Mouse (Mus musculus) right cerebral cortex, adult 2 months (tissue): ENCODE results near the gene Rbak.
"Not testable (repeated sequence)": the region's sequence is repeated elsewhere in the genome, so short reads cannot be mapped to it uniquely, and the experiment has no call there.

ENCODE experiments used
- DNase-seq, 2 experiments: peaks; one replicate each; pipeline ENCODE4 v3.0.0; 2021 to 2022; ENCODE audit warnings: low spot score in 2 of 2

Gene Rbak

GRCm38 (mm10) chr5:143180255-143181076 is at the start of gene Rbak, which contains the start of gene Spdye4b:
Rbak (minus strand) TSS chr5:143180775.
Spdye4b (plus strand) TSS chr5:143181017.
- peak; percentile 96 for DNase-seq

DNA sequence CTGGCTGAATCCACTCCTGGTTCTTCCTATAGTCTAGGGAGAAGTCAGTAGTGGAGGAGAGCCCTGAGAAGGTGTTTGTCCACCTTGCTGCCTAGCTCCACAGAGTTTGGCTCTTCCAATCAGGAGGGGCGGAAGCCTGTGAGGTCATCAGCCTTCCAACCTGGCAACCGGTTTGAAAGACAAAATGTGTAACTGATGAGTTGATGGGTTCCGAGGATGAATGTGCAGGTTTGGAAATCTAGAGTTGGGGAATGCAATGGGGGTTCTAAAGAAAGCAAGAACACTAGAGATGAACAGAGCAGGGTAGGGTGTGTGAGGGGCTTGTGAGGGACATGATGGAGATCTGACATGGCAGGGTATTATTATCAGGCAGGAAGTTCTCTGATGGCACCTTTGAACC is 46.2 kb upstream of the Rbak start, which contains the start of gene Spdye4a:
Spdye4a (minus strand) TSS at position 101 of the 400 bp plus-strand sequence.
- no peak for DNase-seq

DNA sequence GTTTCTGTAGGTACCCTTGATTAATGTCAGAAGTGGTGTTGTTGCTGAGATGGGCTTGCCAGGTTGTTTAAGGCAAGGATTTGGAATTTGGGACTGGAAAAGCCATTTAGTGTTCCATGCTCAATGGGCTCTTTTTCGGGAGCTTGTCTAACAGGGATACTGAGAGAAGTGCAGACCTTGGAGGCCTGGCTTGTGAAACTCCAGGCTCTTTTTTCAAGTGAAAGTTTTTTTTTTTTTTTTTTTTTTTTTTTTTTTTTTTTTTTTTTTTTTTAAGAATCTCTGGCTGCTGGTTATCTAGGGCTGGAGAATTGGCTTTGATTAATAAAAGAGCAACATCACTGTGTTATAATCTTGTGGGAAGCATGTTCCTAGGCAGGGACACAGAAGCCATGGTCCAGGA is 41.7 kb upstream of the Rbak start:
- DNase-seq = no peak

DNA sequence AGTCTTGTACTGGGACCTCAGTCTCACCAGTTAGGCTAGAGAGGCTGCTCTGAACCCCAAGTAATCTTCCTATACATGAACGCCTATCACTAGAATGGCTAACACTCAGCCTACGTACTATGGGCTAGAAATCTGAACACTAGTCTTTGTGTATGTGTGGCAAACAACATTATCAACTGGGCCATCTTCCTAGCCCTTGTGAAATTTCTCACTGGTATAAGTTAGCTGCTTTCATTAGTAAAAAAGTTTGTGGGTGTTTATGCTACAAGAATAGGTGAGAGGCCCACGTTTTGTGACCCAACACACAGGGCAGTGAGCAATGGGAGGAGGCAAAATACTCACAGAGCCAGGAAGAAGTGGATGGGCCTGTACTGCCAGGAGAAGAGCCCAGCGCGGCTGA is 40.4 kb upstream of the Rbak start:
- DNase-seq = no peak

DNA sequence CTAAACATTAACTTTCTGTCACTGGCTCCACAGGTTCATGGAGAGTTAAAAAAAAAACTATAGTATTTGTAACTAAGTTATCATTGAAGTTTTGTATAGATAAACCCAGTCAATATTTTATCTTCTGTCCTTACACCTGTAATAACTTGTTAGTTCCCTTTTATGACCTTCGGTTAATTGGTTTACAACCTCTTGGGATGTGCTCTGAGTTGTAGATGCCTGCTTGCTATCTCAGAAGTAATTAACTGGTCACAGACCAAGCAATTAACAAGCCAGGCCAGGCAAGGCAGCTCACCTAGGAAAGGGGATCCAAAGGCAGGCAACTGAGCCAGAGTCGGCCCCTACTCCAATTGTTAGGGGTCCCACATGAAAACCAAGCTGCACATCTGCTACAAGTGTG is 33.3 kb upstream of the Rbak start:
- no peak for DNase-seq

GRCm38 (mm10) chr5:143205015-143205414 is 24.4 kb upstream of the Rbak start:
- no peak for DNase-seq

GRCm38 (mm10) chr5:143196506-143196905 is 15.9 kb upstream of the Rbak start:
- no peak for DNase-seq

DNA sequence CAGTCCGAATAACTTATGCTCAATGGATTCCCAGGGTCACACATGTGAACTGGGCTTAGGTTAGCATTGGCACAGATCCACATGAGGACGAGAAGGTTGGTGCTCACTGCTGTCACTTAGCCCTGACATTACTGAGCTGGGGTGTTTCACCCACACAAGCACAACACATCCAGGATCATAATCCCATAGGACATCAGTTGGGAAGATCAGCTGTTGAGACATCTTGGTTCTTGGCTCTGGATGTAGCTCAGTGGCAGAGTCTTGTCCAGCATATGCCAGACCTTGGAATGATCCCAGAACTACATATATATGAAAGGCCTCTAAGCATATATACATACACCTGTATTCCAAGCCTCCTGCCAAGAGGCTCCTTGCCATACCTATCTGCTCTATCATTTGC is 14.6 kb upstream of the Rbak start:
- no peak for DNase-seq

DNA sequence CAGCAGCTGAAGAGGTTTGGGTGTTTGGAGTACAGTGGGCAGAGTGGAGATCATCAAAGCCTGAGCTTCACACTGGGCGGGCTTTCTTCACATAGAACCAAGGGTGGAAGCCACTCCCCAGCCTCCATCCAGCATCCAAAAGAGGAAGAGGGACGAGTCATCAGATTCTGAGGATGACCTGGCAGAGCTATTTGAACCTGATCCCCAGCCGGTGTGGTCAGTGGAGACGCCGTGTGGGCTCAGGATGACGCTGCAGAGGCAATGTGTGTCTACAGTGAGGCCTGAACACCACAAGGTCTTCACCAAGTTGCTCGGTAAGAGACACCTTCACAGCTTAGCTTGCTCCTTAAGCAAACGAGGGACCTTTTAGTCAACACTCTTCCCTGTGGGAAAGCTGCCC is 14.2 kb upstream of the Rbak start:
- DNase-seq = not testable (repeated sequence)

DNA sequence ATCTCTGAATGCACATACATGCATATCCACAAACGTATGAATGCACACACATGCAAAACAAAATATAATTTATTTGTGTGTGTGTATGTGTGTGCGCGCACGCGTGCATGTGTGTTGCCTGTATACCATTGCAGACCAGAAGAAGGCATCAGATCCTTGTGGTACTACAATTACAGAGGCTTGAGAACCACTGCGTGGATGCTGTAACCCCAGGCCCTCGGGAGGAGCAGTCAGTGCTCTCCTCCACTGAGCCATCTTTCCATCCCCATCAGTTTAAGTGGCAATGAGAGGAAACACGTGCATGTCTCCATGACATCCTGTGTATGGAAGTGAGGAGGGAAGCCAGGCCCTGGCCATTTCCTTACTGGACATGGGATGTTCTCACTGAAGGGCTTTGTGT is 12.2 kb upstream of the Rbak start:
- no peak for DNase-seq

- not testable (repeated sequence) for DNase-seq
Observed at GRCm38 (mm10) chr5:143188014-143188413, 7.4 kb upstream of the Rbak start.

DNA sequence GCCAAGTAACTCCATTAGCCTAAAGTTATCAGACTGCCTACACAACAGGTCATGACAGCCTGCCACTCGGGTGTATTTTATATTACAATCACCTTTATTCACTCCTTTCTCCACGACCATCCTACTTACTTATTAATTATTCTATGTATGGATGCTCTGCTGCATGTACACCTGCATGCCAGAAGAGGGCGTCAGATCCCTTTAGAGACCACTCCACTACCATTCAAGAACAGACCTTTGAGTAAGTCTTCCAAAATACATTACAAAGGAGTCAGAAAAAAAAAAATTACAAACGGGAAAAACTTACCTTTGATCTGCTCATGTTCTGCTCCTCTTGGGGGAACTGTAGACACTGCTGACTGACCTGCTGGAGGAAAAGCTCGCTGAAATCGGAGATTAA is 1.4 kb downstream of the Rbak start:
- no peak for DNase-seq

DNA sequence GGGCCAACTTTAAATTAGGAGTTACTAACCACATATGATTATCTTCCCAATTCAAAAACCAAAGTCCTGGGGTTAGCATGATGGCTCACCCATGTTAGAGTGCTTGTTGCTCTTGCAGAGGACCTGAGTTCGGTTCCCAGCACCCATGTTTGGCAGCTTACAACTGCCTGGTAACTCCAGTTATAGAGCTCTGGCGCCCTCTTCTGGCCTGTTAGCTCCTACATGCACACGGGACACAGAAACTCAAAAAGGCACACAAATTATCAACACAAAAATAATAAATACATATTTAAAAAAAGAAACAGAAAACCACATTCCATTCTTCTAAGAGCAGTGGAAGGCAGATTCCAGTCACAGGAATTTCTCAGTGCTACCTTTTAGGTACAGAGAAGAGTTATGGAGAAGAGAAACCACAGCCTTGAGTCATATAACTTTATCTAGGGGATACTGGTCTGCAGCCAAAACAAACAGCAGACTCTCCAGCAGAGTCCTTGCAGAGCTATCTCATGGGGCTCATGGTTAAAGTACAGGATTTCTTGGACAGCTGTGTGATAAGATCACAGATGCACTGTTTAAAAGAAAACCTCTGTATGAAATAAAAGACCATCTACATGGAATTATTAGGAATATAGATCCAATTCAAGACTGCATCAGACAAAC is 2.9 kb downstream of the Rbak start:
- no peak for DNase-seq

DNA sequence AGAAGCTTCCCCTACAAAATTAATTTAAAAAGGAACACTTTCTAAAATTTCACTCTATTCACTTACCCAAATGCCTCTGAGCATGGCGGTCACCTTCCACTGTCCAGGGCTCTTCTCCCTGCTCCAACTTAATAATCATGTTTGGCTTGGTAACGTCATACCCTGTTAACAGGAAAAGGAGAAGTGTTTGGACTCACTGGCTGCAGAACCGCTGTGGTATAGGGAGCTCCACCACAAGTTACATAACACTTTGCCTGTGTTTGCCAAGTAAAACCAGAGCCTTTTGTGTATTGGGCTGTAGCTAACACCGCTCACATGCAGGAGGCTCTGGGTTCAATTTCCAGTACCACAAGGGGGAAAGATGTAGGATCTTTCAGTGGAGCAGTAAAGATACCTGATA is 4.6 kb downstream of the Rbak start:
- no peak for DNase-seq

- DNase-seq = no peak
Observed at GRCm38 (mm10) chr5:143165508-143166070, 15.0 kb downstream of the Rbak start.

DNA sequence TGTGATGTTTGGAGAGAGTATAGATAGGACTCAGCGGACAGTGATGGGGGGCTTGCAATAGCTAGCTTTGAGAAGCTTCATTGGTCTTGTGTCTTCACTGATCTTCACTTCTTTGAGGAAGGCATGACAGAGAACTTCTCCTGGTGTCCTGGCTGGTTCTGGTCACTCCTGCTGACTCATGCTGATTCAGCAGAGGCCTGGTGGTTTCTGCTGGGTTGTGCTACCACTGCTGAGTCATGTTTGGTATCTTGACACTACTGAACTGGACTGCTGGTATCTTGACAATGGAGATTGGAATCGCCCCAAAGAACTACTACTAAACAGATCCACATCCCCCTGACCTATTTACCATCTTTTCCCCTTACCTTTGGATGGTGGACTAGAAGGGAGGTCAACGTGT is 25.0 kb downstream of the Rbak start:
- no peak for DNase-seq

DNA sequence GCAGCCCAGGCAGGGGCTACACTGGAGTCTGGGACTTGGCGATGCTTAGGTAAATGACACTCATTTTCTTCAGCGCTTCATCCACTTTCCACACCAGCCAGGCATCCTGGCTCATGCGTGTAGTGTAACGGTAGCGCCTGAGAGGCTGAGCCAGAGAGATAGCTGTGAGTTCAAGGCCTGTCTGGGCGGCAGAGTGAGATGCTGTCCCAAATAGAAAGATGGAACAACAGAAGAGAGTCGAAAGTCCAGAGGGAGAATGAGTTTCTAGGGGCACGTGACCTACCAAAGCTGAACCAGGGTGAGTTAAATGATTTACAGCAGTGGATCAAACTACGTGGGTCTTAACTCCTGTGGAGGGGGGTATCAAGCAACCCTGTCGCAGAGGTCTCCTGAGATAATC is 26.8 kb downstream of the Rbak start:
- no peak for DNase-seq

GRCm38 (mm10) chr5:143150044-143150443 is 30.5 kb downstream of the Rbak start:
- DNase-seq = no peak

- no peak for DNase-seq
Observed at GRCm38 (mm10) chr5:143149536-143149935, 31.0 kb downstream of the Rbak start.

- DNase-seq = no peak
Observed at GRCm38 (mm10) chr5:143148661-143149060, 31.9 kb downstream of the Rbak start.

GRCm38 (mm10) chr5:143147481-143147880 is 33.1 kb downstream of the Rbak start, which contains the start of gene Olfr718-ps1:
Olfr718-ps1 (minus strand) TSS chr5:143147581.
- DNase-seq = no peak

GRCm38 (mm10) chr5:143137580-143137979 is 43.0 kb downstream of the Rbak start:
- no peak for DNase-seq

DNA sequence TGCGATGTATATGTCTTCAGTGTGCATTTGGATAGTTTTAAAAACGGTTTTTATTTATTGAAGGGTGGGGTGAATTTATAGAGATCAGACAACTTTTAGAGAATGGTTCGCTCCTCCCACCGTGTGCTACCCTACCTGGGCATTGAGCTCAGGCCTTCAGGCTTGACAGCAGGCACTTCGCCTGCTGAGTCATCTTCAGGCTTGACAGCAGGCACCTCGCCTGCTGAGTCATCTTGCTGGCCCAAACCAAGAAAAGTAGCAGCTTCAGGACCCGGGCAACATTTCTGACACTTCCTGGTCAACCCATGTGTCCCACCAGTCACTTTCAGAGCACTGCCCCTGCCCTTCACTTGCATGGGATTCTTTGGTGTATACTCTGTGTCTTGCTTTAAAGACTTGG is 45.5 kb downstream of the Rbak start:
- DNase-seq = no peak
